Comparison of ENCODE assay signal across 9 mouse cellular contexts in genomic region chr13:73879824-73880223, GRCm38 (mm10). TPM values are rescaled to one million over a fixed set of nuclear protein-coding genes. Genes with fewer than 3 reads are reported as not detected.
A peak's percentile ranks its signal among the peaks of the same experiment; 100 is the strongest.
DNase-seq lines count a peak whose midpoint lies in the region; ATAC-seq and TF ChIP-seq lines count a peak whose summit lies in the region.
"Had no signal": no experiment of that assay in that cellular context is flagged by ENCODE, and none has a peak within 500 bp of the region (broad histone marks: within the 10 kb centered on the region; RNA-seq: fewer than 3 reads in every experiment).

No protein-coding gene starts in this region.

- no peak overlapping the region for H3K27ac ChIP-seq in heart, postnatal 0 days (ENCODE audit: low read depth)
- no peak overlapping the region for H3K27ac ChIP-seq in cortical plate, adult 2 months (ENCODE audit: insufficient read depth, low read length)
- no peak overlapping the region for H3K27ac ChIP-seq in midbrain, embryonic 16.5 days (ENCODE audit: low read length)

- no peak overlapping the region for H3K4me2 ChIP-seq in heart, postnatal 0 days (ENCODE audit: low read depth, low read length)
- H3K4me2 ChIP-seq in midbrain, embryonic 16.5 days (ENCODE audit: low read length): no peak overlapping the region
- H3K4me2 ChIP-seq: embryonic facial prominence, embryonic 15.5 days had no signal

- no peaks in the 10 kb centered on the region for H3K27me3 ChIP-seq in heart, postnatal 0 days (ENCODE audit: control insufficient read depth, insufficient read depth, low read length)
- H3K27me3 ChIP-seq in midbrain, embryonic 16.5 days (ENCODE audit: control insufficient read depth, insufficient read depth, low read depth, low read length): no peaks in the 10 kb centered on the region
- H3K27me3 ChIP-seq: embryonic facial prominence, embryonic 15.5 days had no signal

- H3K4me1 ChIP-seq in heart, postnatal 0 days (ENCODE audit: control insufficient read depth, insufficient read depth): no peaks in the 10 kb centered on the region
- H3K4me1 ChIP-seq in cortical plate, adult 2 months (ENCODE audit: control insufficient read depth, insufficient read depth, low read length): no peaks in the 10 kb centered on the region
- H3K4me1 ChIP-seq in midbrain, embryonic 16.5 days (ENCODE audit: control insufficient read depth, insufficient read depth, low read length): no peaks in the 10 kb centered on the region

- H3K9ac ChIP-seq in heart, postnatal 0 days (replicated peaks; ENCODE audit: low read depth, low read length): no peak overlapping the region
- no peak overlapping the region for H3K9ac ChIP-seq in midbrain, embryonic 16.5 days (ENCODE audit: low read depth, low read length)
- H3K9ac ChIP-seq: embryonic facial prominence, embryonic 15.5 days had no signal

- no peaks in the 10 kb centered on the region for H3K9me3 ChIP-seq in heart, postnatal 0 days (replicated peaks; ENCODE audit: control insufficient read depth, low read length)
- H3K9me3 ChIP-seq in midbrain, embryonic 16.5 days (replicated peaks; ENCODE audit: control insufficient read depth, low read length, poor library complexity, severe bottlenecking): no peaks in the 10 kb centered on the region; the same call in 1 of the 2 replicates
- H3K9me3 ChIP-seq: embryonic facial prominence, embryonic 15.5 days had no signal

- ATAC-seq in heart, postnatal 0 days (ENCODE audit: insufficient read depth, low read depth): 0 out of 2 replicates have a peak, but pooled peaks have one; percentile 39
- no peak for ATAC-seq in midbrain, embryonic 16.5 days

- no peak for DNase-seq in heart, postnatal 0 days (ENCODE audit: low spot score)
- DNase-seq in heart, adult 11 months: no peak
- peak; percentile 52 for DNase-seq in urinary bladder, postnatal 25 days (ENCODE audit: low spot score)
- no peak for DNase-seq in urinary bladder, adult 2 months (ENCODE audit: low spot score)
- peak; percentile 22 to 27 for DNase-seq in lung, adult 18-20 months
- DNase-seq in testis, postnatal 14 days (ENCODE audit: low spot score): peak; percentile 44

- TF ChIP-seq EP300 in heart, postnatal 0 days (IDR thresholded peaks at IDR 0.05; ENCODE audit: low read depth): no peak

- H3K36me3 ChIP-seq in heart, postnatal 0 days (replicated peaks; ENCODE audit: control insufficient read depth, insufficient read depth, low read length): no peaks in the 10 kb centered on the region
- H3K36me3 ChIP-seq in midbrain, embryonic 16.5 days (ENCODE audit: control insufficient read depth, insufficient read depth, low read length): no peaks in the 10 kb centered on the region
- H3K36me3 ChIP-seq: embryonic facial prominence, embryonic 15.5 days had no signal

- TF ChIP-seq POLR2A in cortical plate, adult 2 months (IDR thresholded peaks at IDR 0.05; ENCODE audit: extremely low read depth, insufficient read depth, low read length): no peak

- TF ChIP-seq CTCF in heart, postnatal 0 days (IDR thresholded peaks at IDR 0.05; ENCODE audit: low read depth): 0 out of 2 replicates have a peak, but pooled peaks have one; percentile 8
- 0 out of 2 replicates have a peak, but pooled peaks have one; percentile 19 for TF ChIP-seq CTCF in cortical plate, adult 2 months (IDR thresholded peaks at IDR 0.05; ENCODE audit: extremely low read depth, insufficient read depth, low read length)

- H3K4me3 ChIP-seq in heart, postnatal 0 days (ENCODE audit: low read depth, low read length): no peak overlapping the region
- H3K4me3 ChIP-seq in cortical plate, adult 2 months (ENCODE audit: insufficient read depth, low read length): no peak overlapping the region
- no peak overlapping the region for H3K4me3 ChIP-seq in midbrain, embryonic 16.5 days (ENCODE audit: low read depth, low read length)
- H3K4me3 ChIP-seq: embryonic facial prominence, embryonic 15.5 days had no signal

- WGBS in heart, postnatal 0 days: 77% methylated on average over 5 of the region's 5 CpGs
- whole genome bisulfite sequencing in midbrain, embryonic 16.5 days: 88% methylated on average over 5 of the region's 5 CpGs

RNA-seq across cellular contexts. Expression of gene Nkd2, which starts 32.4 kb away (rescaled TPM):
- 14.3 and 22.1 TPM in 2 replicates for total RNA-seq in heart, postnatal 0 days (2014; rRNA removed; ENCODE audit: low replicate concordance)
- polyA plus RNA-seq in heart, postnatal 0 days (2015; fragmentation: Nextera tagmentation; extraction: Ambion mirVana): 2.2 and 5.7 TPM in 2 replicates
- polyA plus RNA-seq in urinary bladder, adult 2 months (2012; rRNA removed): 64.0 and 74.8 TPM in 2 replicates
- polyA plus RNA-seq in cortical plate, adult 2 months (2012; rRNA removed): 3.5 and 4.4 TPM in 2 replicates
- 15.5 and 20.6 TPM in 2 replicates for polyA plus RNA-seq in midbrain, embryonic 16.5 days (2015; fragmentation: Nextera tagmentation; extraction: Ambion mirVana)

RNA-seq across cellular contexts. Expression of gene Trip13, which starts 57.8 kb away (rescaled TPM):
- 2.6 and 9.8 TPM in 2 replicates for total RNA-seq in heart, postnatal 0 days (2014; rRNA removed; ENCODE audit: low replicate concordance)
- polyA plus RNA-seq in heart, postnatal 0 days (2015; fragmentation: Nextera tagmentation; extraction: Ambion mirVana): 8.0 and 8.8 TPM in 2 replicates
- polyA plus RNA-seq in urinary bladder, adult 2 months (2012; rRNA removed): 1.7 and 2.0 TPM in 2 replicates
- 0.85 and 1.1 TPM in 2 replicates for polyA plus RNA-seq in cortical plate, adult 2 months (2012; rRNA removed)
- 10.4 and 11.8 TPM in 2 replicates for polyA plus RNA-seq in midbrain, embryonic 16.5 days (2015; fragmentation: Nextera tagmentation; extraction: Ambion mirVana)

RNA-seq across cellular contexts. Expression of gene Brd9, which starts 57.8 kb away (rescaled TPM):
- 41.9 and 43.3 TPM in 2 replicates for total RNA-seq in heart, postnatal 0 days (2014; rRNA removed; ENCODE audit: low replicate concordance)
- polyA plus RNA-seq in heart, postnatal 0 days (2015; fragmentation: Nextera tagmentation; extraction: Ambion mirVana): 28.4 and 29.3 TPM in 2 replicates
- polyA plus RNA-seq in urinary bladder, adult 2 months (2012; rRNA removed): 62.4 and 64.3 TPM in 2 replicates
- 138 and 169 TPM in 2 replicates for polyA plus RNA-seq in cortical plate, adult 2 months (2012; rRNA removed)
- polyA plus RNA-seq in midbrain, embryonic 16.5 days (2015; fragmentation: Nextera tagmentation; extraction: Ambion mirVana): 98.6 and 99.0 TPM in 2 replicates

Comparison
In these comparisons a context has a peak if more than half of its experiments do, and no peak if none do; other contexts are left out.
1. DNase-seq: peak in urinary bladder, postnatal 25 days (single experiment), lung, adult 18-20 months (2 of 2) and testis, postnatal 14 days (single experiment); none in heart, postnatal 0 days (single experiment), heart, adult 11 months (single experiment) and urinary bladder, adult 2 months (single experiment).